Mouse (Mus musculus) megakaryocyte, embryonic 14.5 days (primary cell): Measurements from ENCODE around the gene Gm12394.

ENCODE experiments used
- FLI1 ChIP-seq: IDR thresholded peaks from 2 replicates; pipeline ENCODE4 v1.6.1; 2012; ENCODE audit warnings: low read length, inconsistent platforms, mixed read lengths
- GATA1 ChIP-seq: IDR thresholded peaks from 3 replicates; pipeline ENCODE4 v1.6.1; 2012; ENCODE audit warnings: mixed read lengths, low read length, inconsistent platforms, borderline replicate concordance

GRCm38 (mm10) chr4:42900878-42901277 lies 44.3 kb upstream of the Gm12394 start:
- TF ChIP-seq FLI1 (no peak), GATA1 (no peak)
